Mouse (Mus musculus) gonadal fat pad, adult 2 months (tissue): ENCODE data around the gene Olfr381. TPM values are rescaled to one million over a fixed set of nuclear protein-coding genes. Genes with fewer than 3 reads are reported as not detected.
"Not testable (repeated sequence)": the region's sequence is repeated elsewhere in the genome, so short reads cannot be mapped to it uniquely, and the experiment has no call there.

Source experiments
- DNase-seq: peaks from one replicate; pipeline ENCODE4 v3.0.0-alpha.2; 2012; ENCODE audit warnings: low read depth
- polyA plus RNA-seq: library from polyadenylated mRNA; depleted of rRNA; stranded (reverse); fragments of >200 nt; gene quantifications from 2 replicates; pipeline ENCODE4 v1.2.3, GENCODE M21; 2012; rRNA removed

The Olfr381 gene
- not detected in 2 replicates for polyA plus RNA-seq

- no peak for DNase-seq
These were observed at the start of gene Olfr381 for GRCm38 (mm10) chr11:73491503-73491902. Olfr381 (minus strand) TSS chr11:73491603.

GRCm38 (mm10) chr11:73528971-73529370, 37.6 kb upstream of the Olfr381 start:
- DNase-seq, result not testable (repeated sequence)

- DNase-seq, result no peak
These were observed 25.7 kb upstream of the Olfr381 start, which contains the start of gene Olfr382 for GRCm38 (mm10) chr11:73517097-73517496. Olfr382 (minus strand) TSS chr11:73517197.

- no peak for DNase-seq
These were observed 34.0 kb downstream of the Olfr381 start, which contains the start of gene Olfr380 for GRCm38 (mm10) chr11:73457408-73457807. Olfr380 (minus strand) TSS chr11:73457508.

Other genes starting within 250 kb of the Olfr381 start
- 0.18 and 0.25 TPM in 2 replicates for gene Trpv3, start 224.2 kb downstream of the Olfr381 start, polyA plus RNA-seq
- 8.6 and 12.7 TPM in 2 replicates for gene Aspa, start 162.0 kb downstream of the Olfr381 start, polyA plus RNA-seq
- gene Gm49340, start 161.9 kb downstream of the Olfr381 start, polyA plus RNA-seq, result 0.04 TPM in 1 of 2 replicates, not detected in the other
- gene Spata22, start 161.9 kb downstream of the Olfr381 start, polyA plus RNA-seq, result 0.19 and 0.22 TPM in 2 replicates
- 0.23 and 0.34 TPM in 2 replicates for gene Olfr20, start 140.8 kb downstream of the Olfr381 start, polyA plus RNA-seq
- not detected in 2 replicates for gene Olfr376, start 120.4 kb downstream of the Olfr381 start, polyA plus RNA-seq
- gene Olfr1, start 92.0 kb downstream of the Olfr381 start, polyA plus RNA-seq, result not detected in 2 replicates
- gene Olfr378, start 63.1 kb downstream of the Olfr381 start, polyA plus RNA-seq, result not detected in 2 replicates
- gene Olfr380, start 34.1 kb downstream of the Olfr381 start, polyA plus RNA-seq, result not detected in 2 replicates
- gene Olfr382, start 25.6 kb upstream of the Olfr381 start, polyA plus RNA-seq, result not detected in 2 replicates
- not detected in 2 replicates for gene Olfr385, start 101.4 kb upstream of the Olfr381 start, polyA plus RNA-seq
- gene Olfr384, start 107.0 kb upstream of the Olfr381 start, polyA plus RNA-seq, result not detected in 2 replicates
- gene Zfp735, start 197.2 kb upstream of the Olfr381 start, polyA plus RNA-seq, result not detected in 2 replicates